Mouse (Mus musculus) embryonic fibroblast, embryonic 13.5 days (primary cell): ENCODE measurements around the gene Fmnl2.

Experiments used
- CTCF ChIP-seq: IDR thresholded peaks from 2 replicates; pipeline ENCODE4 v1.5.1; 2011; ENCODE audit warnings: mild to moderate bottlenecking, control low read depth, low read length, moderate library complexity, borderline replicate concordance; ENCODE audit not compliant: insufficient read depth
- POLR2A ChIP-seq: IDR thresholded peaks from 2 replicates; pipeline ENCODE4 v1.6.1; 2011; ENCODE audit warnings: low read depth, mild to moderate bottlenecking, control low read depth, low read length, moderate library complexity

DNA sequence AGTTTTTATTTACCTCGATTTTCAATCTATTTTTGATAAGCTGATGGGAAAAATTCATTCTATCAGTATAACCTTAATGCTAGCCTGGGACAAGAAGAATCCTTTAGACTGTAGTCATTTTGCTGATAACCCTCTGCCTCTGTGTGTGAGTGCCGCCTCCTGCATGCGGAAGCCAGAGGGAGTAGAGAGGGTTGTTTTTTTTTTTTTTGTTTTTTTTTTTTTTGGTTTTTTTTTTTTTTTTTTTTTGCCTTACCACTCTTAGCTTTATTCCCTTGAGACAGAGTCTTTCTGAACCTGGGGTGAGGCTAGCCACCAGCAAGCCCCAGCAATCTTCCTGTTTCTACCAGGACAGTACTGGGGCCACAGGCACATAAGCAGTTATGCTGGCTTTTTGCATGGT is 124.8 kb downstream of the Fmnl2 start:
- TF ChIP-seq POLR2A (no peak), CTCF (no peak)
